Mouse (Mus musculus) myocyte (in vitro differentiated cells): ENCODE results near the gene Kcnc1.

Experiments used
- CEBPB ChIP-seq: IDR thresholded peaks from 2 replicates; pipeline ENCODE4 v1.6.1; 2011; ENCODE audit warnings: mild to moderate bottlenecking, moderate library complexity; ENCODE audit not compliant: poor library complexity, insufficient read depth, severe bottlenecking
- E2F4 ChIP-seq: IDR thresholded peaks from one replicate; pipeline ENCODE4 v1.6.1; 2011; ENCODE audit warnings: mild to moderate bottlenecking, control low read depth, moderate library complexity; ENCODE audit not compliant: insufficient read depth
- MAX ChIP-seq: IDR thresholded peaks from one replicate; pipeline ENCODE4 v1.6.1; 2011; ENCODE audit warnings: low read depth, mild to moderate bottlenecking, control low read depth
- MYOG ChIP-seq, 3 experiments: IDR thresholded peaks; one replicate each; pipeline ENCODE4 v1.6.1; 2011; ENCODE audit warnings: control low read depth in 2 of 3, low read depth in 2 of 3, mild to moderate bottlenecking in 2 of 3; ENCODE audit not compliant: insufficient read length in 2 of 3, control insufficient read depth in 1 of 3, insufficient read depth in 1 of 3
- POLR2A ChIP-seq: IDR thresholded peaks from one replicate; pipeline ENCODE4 v1.6.1; 2011; ENCODE audit warnings: low read depth, mild to moderate bottlenecking, control low read depth, moderate library complexity; ENCODE audit not compliant: insufficient read length
- SRF ChIP-seq: IDR thresholded peaks from one replicate; pipeline ENCODE4 v1.6.1; 2011; ENCODE audit warnings: low read depth; ENCODE audit not compliant: control insufficient read depth, insufficient read length
- TCF12 ChIP-seq: IDR thresholded peaks from one replicate; pipeline ENCODE4 v1.6.1; 2011; ENCODE audit warnings: mild to moderate bottlenecking, control low read depth; ENCODE audit not compliant: poor library complexity, insufficient read depth, severe bottlenecking
- USF1 ChIP-seq: IDR thresholded peaks from one replicate; pipeline ENCODE4 v1.6.1; 2011; ENCODE audit warnings: low read depth, mild to moderate bottlenecking, control low read depth, moderate library complexity

GRCm38 (mm10) chr7:46445896-46446295, 49.6 kb downstream of the Kcnc1 start:
- no peak for TF ChIP-seq USF1
- no peak for TF ChIP-seq POLR2A
- no peak for TF ChIP-seq SRF
- no peak for TF ChIP-seq MYOG (IDR thresholded peaks at IDR 0.05; ENCODE audit: control insufficient read depth in 1 of 3, insufficient read depth in 1 of 3, insufficient read length in 2 of 3, low read depth in 2 of 3)
- no peak for TF ChIP-seq E2F4
- TF ChIP-seq MAX = no peak
- no peak for TF ChIP-seq CEBPB
- TF ChIP-seq TCF12 = no peak
